Mouse (Mus musculus) yolk sac, embryonic 10.5 days (tissue): ENCODE data around the gene 2700081O15Rik.

Source experiments
- DNase-seq: peaks from one replicate; pipeline ENCODE4 v3.0.0-alpha.2; 2017; ENCODE audit warnings: low spot score

The 2700081O15Rik gene

DNA sequence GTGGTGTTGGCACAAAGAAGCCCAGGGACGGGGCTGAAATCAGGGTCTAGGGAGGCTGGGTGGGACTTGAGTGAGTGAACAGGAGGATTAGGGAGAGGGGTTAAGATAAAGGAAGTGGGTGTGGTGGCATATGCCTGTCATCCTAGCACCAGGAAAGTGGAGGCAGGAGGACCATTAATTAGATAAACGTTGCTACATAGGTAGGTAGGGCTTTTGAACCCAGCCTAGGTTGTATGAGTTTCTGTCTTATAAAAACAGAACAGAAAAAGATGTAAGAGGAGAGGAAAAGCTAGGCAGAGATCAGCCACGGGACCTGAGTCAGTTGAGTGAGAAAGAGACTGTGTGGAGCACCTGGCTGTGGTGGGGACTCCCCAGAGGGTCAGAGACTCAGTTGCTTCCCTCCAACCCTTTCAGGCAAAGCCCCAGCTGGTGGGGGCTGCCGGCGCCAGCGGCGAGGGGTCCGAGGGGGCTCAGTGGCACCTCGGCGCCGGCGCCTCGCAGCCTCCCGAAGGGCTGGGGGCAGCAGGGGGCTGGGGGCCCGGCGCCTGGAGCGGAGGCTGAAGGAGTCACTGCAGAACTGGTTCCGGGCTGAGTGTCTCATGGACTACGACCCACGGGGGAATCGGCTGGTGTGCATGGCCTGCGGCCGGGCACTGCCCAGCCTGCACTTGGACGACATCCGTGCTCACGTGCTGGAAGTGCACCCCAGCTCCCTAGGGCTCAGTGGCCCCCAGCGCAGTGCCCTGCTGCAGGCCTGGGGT is 3.6 kb downstream of the 2700081O15Rik start:
- DNase-seq: no peak

GRCm38 (mm10) chr19:7421602-7422591 is 4.5 kb downstream of the 2700081O15Rik start:
- peak; percentile 73 for DNase-seq

DNA sequence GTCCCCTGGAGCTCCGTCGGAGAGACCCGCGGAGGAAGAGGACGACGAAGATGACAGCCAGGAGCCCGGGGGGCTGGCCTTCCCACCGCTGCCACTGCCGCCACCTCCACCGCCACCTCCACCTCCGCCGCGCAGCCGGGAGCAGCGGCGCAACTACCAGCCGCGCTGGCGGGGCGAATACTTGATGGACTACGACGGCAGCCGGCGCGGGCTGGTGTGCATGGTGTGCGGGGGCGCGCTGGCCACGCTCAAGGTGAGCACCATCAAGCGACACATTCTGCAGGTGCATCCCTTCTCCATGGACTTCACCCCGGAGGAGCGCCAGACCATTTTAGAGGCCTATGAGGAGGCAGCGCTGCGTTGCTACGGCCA is 5.2 kb downstream of the 2700081O15Rik start:
- no peak for DNase-seq

DNA sequence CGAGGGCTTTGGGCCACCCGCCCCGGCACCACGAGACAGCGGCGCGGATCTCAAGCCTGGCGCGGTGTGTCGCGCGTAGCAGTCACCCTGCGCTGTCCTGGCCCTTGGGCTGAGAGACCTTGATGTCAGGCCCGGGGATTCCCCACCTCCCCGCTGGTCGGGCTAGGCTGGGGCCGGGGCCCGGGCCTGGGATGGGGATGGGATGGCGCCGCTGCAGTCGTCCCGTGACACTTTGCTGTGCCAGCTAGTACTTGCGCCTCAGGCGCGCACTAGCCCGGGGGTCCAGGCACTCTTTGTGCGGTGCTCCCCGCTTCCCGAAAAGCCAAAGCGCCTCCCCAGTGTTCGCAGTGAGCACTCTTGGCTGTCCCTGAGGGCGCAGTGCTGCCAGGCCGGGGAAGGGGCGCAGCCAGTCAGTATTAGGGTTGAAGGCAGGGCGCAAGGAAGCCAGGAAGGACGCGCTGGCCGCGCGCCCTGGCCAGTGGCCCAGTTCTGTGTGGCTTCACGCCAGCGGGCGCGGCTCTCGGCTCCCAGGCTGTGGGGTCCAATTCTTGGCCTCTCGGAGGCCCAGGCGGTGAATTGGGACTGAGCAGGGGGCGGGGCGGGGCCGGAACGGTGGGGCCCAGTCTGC is 5.7 kb downstream of the 2700081O15Rik start:
- no peak for DNase-seq

DNA sequence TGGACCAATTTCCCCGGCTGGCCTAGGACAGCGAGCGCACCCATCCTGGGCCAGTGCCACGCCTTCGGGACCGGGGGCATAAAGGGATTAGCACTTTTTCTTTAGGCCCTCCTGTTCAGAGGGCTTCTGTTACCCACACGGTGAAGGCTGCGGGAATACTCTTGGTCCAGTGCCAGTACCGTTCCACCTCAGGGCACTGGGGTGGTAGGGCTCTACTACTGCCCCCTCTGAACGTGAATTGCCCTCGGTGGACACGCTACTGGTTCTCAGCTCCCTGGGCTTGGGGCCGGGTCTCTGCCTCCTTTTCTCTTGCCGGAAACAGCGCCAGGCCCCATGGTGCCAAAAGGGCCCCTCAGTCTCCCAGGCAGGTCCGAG is 6.2 kb downstream of the 2700081O15Rik start:
- DNase-seq: no peak

DNA sequence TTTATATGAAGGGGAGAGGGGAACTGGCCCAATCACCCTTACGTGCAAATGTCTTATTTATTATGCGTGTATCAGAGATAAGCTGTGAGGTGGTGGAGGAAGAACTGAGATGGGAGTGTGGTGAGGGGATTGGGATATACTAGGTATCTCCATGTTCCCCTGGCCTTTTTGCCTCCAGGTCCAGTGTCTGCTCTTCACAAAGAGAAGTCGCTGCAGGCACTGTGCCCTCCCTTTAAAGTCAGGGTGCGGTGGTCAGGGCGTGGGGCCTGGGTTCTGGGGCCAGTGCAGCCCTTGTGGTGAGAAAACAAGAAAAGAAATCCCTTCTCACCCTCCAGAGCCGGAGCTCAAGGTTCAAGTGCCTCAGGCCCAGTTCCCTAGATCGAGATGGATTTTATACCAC is 6.7 kb downstream of the 2700081O15Rik start:
- no peak for DNase-seq

GRCm38 (mm10) chr19:7424590-7425397 is 7.4 kb downstream of the 2700081O15Rik start:
- DNase-seq: no peak

DNA sequence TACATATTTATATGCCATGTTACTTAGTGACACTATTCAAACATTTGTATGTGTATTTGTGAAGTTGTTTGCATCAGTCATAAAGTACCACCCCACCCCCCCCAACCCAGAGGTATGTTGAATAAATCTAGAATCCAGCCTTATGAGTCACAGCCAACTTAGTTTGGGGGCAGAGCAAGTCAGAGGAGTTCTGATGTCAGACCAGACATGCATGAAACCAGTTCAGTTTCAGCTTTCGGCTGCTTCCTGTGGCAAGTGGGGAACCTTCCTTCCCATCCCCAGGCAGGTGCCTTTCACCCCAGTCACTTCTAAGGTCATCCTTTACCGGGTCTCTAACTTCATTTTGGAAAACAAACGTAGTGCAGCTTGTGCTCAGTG is 8.0 kb downstream of the 2700081O15Rik start:
- no peak for DNase-seq

- DNase-seq: no peak
Measured at GRCm38 (mm10) chr19:7434887-7435286, 17.5 kb downstream of the 2700081O15Rik start.

GRCm38 (mm10) chr19:7436061-7436970 is 18.9 kb downstream of the 2700081O15Rik start:
- DNase-seq: no peak

- no peak for DNase-seq
Measured at GRCm38 (mm10) chr19:7438295-7438694, 20.9 kb downstream of the 2700081O15Rik start.

DNA sequence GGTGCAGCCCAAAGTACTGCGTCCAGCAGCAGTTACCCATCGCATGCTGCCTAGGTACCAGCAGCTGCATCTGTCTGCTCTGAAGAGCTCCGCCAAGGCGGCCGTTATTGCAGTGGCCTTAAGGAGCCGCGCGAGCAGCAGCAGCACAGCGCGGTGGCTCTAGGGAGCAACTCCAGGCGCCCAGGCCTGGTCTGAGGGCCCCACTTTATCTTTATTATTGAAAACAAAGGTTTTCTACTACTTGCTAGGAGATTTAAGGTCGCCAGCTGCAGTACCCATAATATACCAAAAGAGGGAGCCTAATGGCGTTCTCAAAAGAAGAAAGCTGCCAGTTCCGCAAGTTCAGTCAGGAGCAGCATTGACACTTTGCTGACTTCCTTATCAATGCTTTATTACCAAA is 24.1 kb downstream of the 2700081O15Rik start:
- DNase-seq: no peak

DNA sequence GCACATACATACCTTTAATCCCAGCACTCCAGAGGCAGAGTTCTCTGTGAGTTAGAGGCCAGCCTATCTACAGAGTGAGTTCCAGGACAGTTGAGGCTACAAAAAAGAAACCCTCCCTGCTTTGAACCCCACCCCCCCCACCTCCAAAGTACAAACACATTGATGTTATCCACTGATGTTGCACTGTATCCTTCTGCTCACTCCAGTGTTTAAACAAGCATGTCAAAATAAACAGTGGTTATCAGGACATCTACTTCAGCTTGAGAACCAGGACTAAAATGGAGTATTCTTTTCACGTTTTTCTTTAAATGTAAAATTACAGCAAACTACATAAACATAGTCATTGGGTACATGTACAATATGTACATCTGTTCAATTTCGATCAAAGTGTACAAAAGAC is 27.7 kb downstream of the 2700081O15Rik start:
- no peak for DNase-seq

GRCm38 (mm10) chr19:7445596-7445995 is 28.2 kb downstream of the 2700081O15Rik start:
- DNase-seq: no peak

DNA sequence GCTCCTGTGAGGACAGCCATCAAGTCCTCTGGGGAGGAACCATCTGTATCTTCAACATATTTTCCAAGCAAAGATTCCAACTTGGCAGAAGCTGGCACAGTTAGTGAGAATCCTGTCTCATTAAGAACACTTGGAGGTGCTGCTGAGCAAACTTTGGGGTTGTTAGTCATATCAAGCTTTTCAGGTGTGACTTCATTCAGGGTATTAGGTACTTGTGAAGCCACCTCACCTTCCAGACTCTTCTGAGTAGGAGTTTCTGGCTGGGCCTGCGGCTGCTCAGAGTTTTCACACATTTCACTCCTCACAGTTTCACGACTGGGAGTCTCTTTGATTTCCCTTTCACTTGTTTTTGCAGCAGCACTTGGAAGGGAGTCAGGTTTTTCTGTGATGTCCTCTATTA is 39.4 kb downstream of the 2700081O15Rik start:
- DNase-seq: no peak

- no peak for DNase-seq
Measured at GRCm38 (mm10) chr19:7458901-7459300, 41.5 kb downstream of the 2700081O15Rik start.

DNA sequence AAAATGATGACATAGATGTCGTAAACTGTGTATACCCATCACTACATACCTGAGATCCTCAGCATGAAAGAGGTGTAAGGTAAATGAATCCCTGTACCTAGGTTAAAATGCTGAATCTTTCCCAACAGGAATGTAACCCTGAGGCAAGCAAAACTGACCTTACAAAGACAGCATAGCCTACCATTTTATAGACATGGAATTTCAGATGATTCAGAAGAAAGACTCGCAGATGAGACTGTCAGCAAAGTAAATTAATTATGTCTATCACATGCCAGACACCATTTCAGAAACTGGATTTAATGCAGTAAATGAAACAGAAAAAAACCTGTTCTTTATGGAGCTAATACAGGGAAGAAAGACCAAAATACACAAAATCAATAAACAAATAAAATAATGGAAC is 41.9 kb downstream of the 2700081O15Rik start:
- no peak for DNase-seq

DNA sequence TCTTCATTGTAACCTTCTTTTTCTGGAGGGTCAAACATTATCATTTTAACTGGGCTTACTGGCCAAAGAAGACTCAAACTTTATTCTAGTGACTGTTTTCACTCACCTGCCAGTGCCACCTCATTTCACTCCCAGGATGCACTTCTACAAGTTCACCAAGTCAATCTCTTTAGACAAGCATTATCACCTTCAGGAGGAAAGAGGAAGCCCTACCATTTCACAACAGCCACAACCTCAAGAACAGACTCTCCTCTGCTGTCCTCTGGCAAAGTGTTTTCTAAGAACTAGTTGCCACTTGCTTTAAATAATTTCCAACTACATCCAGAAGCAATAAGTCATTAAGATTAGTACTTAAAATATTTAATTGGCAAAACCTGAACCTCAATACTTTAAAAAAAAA is 50.5 kb downstream of the 2700081O15Rik start:
- no peak for DNase-seq

- DNase-seq: no peak
Measured at GRCm38 (mm10) chr19:7470643-7471042, 53.2 kb downstream of the 2700081O15Rik start.
